Mouse (Mus musculus) embryonic fibroblast, embryonic 13.5 days (primary cell): ENCODE measurements at regions not wholly inside any gene's neighbourhood (a gene's known extent, or its start where the extent isn't known, plus 50 kb on each side); places are given as distances from the start of the nearest gene placed in this dataset.

ENCODE experiments used
- CTCF ChIP-seq: IDR thresholded peaks from 2 replicates; pipeline ENCODE4 v1.5.1; 2011; ENCODE audit warnings: mild to moderate bottlenecking, control low read depth, low read length, moderate library complexity, borderline replicate concordance; ENCODE audit not compliant: insufficient read depth
- POLR2A ChIP-seq: IDR thresholded peaks from 2 replicates; pipeline ENCODE4 v1.6.1; 2011; ENCODE audit warnings: low read depth, mild to moderate bottlenecking, control low read depth, low read length, moderate library complexity

DNA sequence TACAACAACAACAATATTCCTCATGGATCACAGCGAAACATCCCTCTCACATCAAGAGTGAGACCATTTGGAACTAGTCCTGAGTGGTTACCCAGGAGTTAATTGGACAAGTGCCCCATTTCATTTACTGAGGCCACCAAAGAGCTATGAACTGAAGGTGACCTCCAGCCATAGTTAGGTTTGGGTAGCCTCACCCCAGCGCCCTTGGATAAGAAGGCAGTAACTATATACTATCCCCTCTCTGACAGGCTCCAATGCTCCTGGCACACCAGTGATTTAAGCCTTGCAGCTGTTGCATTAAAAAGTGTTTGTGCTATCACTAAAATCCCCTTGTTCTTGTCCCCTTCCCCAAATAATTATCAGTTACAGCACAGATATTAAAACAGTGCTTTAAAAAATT lies 836.8 kb downstream of the Poteg start:
- TF ChIP-seq CTCF = no peak
- TF ChIP-seq POLR2A = no peak
